Comparison of ENCODE assay signal across 19 mouse cellular contexts in the genomic region with DNA sequence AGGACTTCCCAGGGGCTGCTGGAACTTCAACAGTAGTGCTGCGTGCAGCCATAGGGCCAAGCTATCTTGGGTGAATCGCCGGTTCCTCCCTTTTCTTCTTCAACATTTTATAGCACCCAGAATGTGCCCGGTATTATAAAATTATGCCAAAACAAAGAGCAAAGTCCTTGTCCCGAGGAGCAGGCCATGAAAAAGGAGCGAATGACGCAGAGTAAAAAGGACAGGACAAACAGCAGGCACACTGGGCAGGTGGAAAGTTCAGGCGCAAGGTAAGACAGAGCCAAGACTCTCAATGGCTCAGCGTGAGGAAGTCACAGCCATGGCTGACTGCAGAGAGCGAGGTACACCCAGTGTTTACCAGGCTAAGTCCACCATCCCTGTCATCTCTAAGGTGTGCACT. TPM values are rescaled to one million over a fixed set of nuclear protein-coding genes. Genes with fewer than 3 reads are reported as not detected.
A peak's percentile ranks its signal among the peaks of the same experiment; 100 is the strongest.
DNase-seq lines count a peak whose midpoint lies in the region; ATAC-seq and TF ChIP-seq lines count a peak whose summit lies in the region.
"Had no signal": no experiment of that assay in that cellular context is flagged by ENCODE, and none has a peak within 500 bp of the region (broad histone marks: within the 10 kb centered on the region; RNA-seq: fewer than 3 reads in every experiment).

No protein-coding gene starts in this region.

- H3K9ac ChIP-seq in heart, embryonic 16.5 days (ENCODE audit: low read length), result 0 out of 2 replicates have a peak overlapping the region, but pooled peaks have one; percentile 14
- no peak overlapping the region for H3K9ac ChIP-seq in intestine, embryonic 15.5 days
- H3K9ac ChIP-seq in midbrain, postnatal 0 days (replicated peaks; ENCODE audit: low read length, poor library complexity, severe bottlenecking), result no peak overlapping the region
- H3K9ac ChIP-seq: neural tube, embryonic 13.5 days; stomach, embryonic 15.5 days had no signal

- no peak for ATAC-seq in heart, embryonic 16.5 days (replicated peaks; ENCODE audit: extremely low read depth, insufficient read depth, low FRiP score)
- peak; percentile 25; the same call in 1 of the 2 replicates for ATAC-seq in intestine, embryonic 15.5 days
- no peak for ATAC-seq in midbrain, postnatal 0 days (ENCODE audit: low FRiP score)
- ATAC-seq: inflammation-experienced regulatory T-cells, adult 6 months had no signal

- WGBS in heart, embryonic 16.5 days, result 65% methylated on average over 10 of the region's 10 CpGs
- 49% methylated on average over 10 of the region's 10 CpGs for WGBS in intestine, embryonic 15.5 days
- WGBS in midbrain, postnatal 0 days, result 74% methylated on average over 10 of the region's 10 CpGs

- no peak for DNase-seq in gastrocnemius, adult 2 months
- no peak for DNase-seq in gastrocnemius, adult 8-10 months (ENCODE audit: low spot score in 2 of 2)
- no peak for DNase-seq in heart, postnatal 25 days (ENCODE audit: low spot score)
- no peak for DNase-seq in midbrain, postnatal 0 days (ENCODE audit: low spot score)
- DNase-seq in left cerebral cortex, postnatal 10 days (ENCODE audit: extremely low spot score in 1 of 2, low spot score in 2 of 2), result no peak
- DNase-seq: cerebellum, adult 11-12 months; cerebellum, postnatal 36 days; gastrocnemius, postnatal 14 days; lung, adult 18-20 months; spleen, adult 18-20 months had no signal

- peaks cover 7% of the 10 kb centered on the region for H3K9me3 ChIP-seq in heart, embryonic 16.5 days (replicated peaks; ENCODE audit: control insufficient read depth, low read length)
- H3K9me3 ChIP-seq in E14TG2a.4 (ENCODE audit: low read length), result no peaks in the 10 kb centered on the region
- H3K9me3 ChIP-seq in intestine, embryonic 15.5 days, result no peaks in the 10 kb centered on the region; the same call in 1 of the 2 replicates
- H3K9me3 ChIP-seq in midbrain, postnatal 0 days (ENCODE audit: low read length), result peaks cover 5% of the 10 kb centered on the region; the same call in 1 of the 2 replicates
- H3K9me3 ChIP-seq: stomach, embryonic 15.5 days had no signal

- peak overlapping the region; percentile 47 for H3K4me2 ChIP-seq in heart, embryonic 16.5 days (ENCODE audit: low read depth, low read length)
- H3K4me2 ChIP-seq in intestine, embryonic 15.5 days (replicated peaks), result peak overlapping the region; percentile 11; the same call in 1 of the 2 replicates
- H3K4me2 ChIP-seq in midbrain, postnatal 0 days (ENCODE audit: low read depth, low read length, poor library complexity, severe bottlenecking), result no peak overlapping the region
- H3K4me2 ChIP-seq: neural tube, embryonic 13.5 days; stomach, embryonic 15.5 days had no signal

- TF ChIP-seq CTCF in gastrocnemius, adult 2 months (IDR thresholded peaks at IDR 0.05), result no peak
- no peak for TF ChIP-seq CTCF in E14TG2a.4 (conservative IDR thresholded peaks at IDR 0.05; ENCODE audit: low read length)
- no peak for TF ChIP-seq CTCF in midbrain, postnatal 0 days (IDR thresholded peaks at IDR 0.05)

- H3K4me3 ChIP-seq in gastrocnemius, adult 2 months, result peak overlapping the region; percentile 20
- H3K4me3 ChIP-seq in heart, embryonic 16.5 days (ENCODE audit: low read length), result no peak overlapping the region
- H3K4me3 ChIP-seq in E14TG2a.4 (replicated peaks; ENCODE audit: low read length), result peak overlapping the region; percentile 65
- no peak overlapping the region for H3K4me3 ChIP-seq in intestine, embryonic 15.5 days (replicated peaks)
- no peak overlapping the region for H3K4me3 ChIP-seq in midbrain, postnatal 0 days (ENCODE audit: low read depth, low read length)
- H3K4me3 ChIP-seq: layer of hippocampus, adult 2 months; midbrain, embryonic 10.5 days; neural tube, embryonic 13.5 days; stomach, embryonic 15.5 days had no signal

- intact Hi-C loops in gastrocnemius, adult 2 months (cut with DNase I), result no loop called here
- intact Hi-C loops in heart, postnatal 25 days (cut with DNase I), result no loop called here
- intact Hi-C loops in left cerebral cortex, postnatal 10 days (cut with DNase I), result no loop called here

- no peaks in the 10 kb centered on the region for H3K27me3 ChIP-seq in heart, embryonic 16.5 days (ENCODE audit: control insufficient read depth, insufficient read depth, low read length)
- H3K27me3 ChIP-seq in E14TG2a.4 (ENCODE audit: insufficient read depth, low read length), result peaks cover 12% of the 10 kb centered on the region
- no peaks in the 10 kb centered on the region for H3K27me3 ChIP-seq in intestine, embryonic 15.5 days (replicated peaks)
- no peaks in the 10 kb centered on the region for H3K27me3 ChIP-seq in midbrain, postnatal 0 days (ENCODE audit: insufficient read depth, low read length)
- H3K27me3 ChIP-seq: stomach, embryonic 15.5 days had no signal

- no peaks in the 10 kb centered on the region for H3K36me3 ChIP-seq in heart, embryonic 16.5 days (ENCODE audit: control insufficient read depth, insufficient read depth)
- peaks cover 15% of the 10 kb centered on the region for H3K36me3 ChIP-seq in E14TG2a.4 (ENCODE audit: insufficient read depth, low read length)
- H3K36me3 ChIP-seq in intestine, embryonic 15.5 days, result no peaks in the 10 kb centered on the region
- H3K36me3 ChIP-seq in midbrain, postnatal 0 days (ENCODE audit: insufficient read depth, low read length), result no peaks in the 10 kb centered on the region
- H3K36me3 ChIP-seq: midbrain, embryonic 10.5 days; neural tube, embryonic 13.5 days; stomach, embryonic 15.5 days had no signal

- H3K4me1 ChIP-seq in heart, embryonic 16.5 days (ENCODE audit: control insufficient read depth, insufficient read depth, low read length), result peaks cover 18% of the 10 kb centered on the region
- H3K4me1 ChIP-seq in E14TG2a.4 (replicated peaks; ENCODE audit: low read depth, low read length), result peaks cover 87% of the 10 kb centered on the region
- H3K4me1 ChIP-seq in intestine, embryonic 15.5 days (replicated peaks), result peaks cover 9% of the 10 kb centered on the region; the same call in 1 of the 2 replicates
- 0 out of 2 replicates have a peak, but pooled peaks cover 3% of the 10 kb centered on the region for H3K4me1 ChIP-seq in midbrain, postnatal 0 days (ENCODE audit: insufficient read depth, low read length)

- peak overlapping the region; percentile 35 for H3K27ac ChIP-seq in gastrocnemius, adult 2 months
- H3K27ac ChIP-seq in heart, embryonic 16.5 days (ENCODE audit: low read length), result peak overlapping the region; percentile 61
- peak overlapping the region; percentile 34; the same call in 1 of the 2 replicates for H3K27ac ChIP-seq in intestine, embryonic 15.5 days
- no peak overlapping the region for H3K27ac ChIP-seq in midbrain, postnatal 0 days (ENCODE audit: low read depth, low read length)
- H3K27ac ChIP-seq: kidney, postnatal 0 days; layer of hippocampus, adult 2 months; neural tube, embryonic 13.5 days had no signal

RNA-seq across cellular contexts. Expression of gene Slc38a4, which starts 5.7 kb away (rescaled TPM):
- total RNA-seq in gastrocnemius, adult 2 months (2021), result 100 to 1,000 TPM; 142 to 248 TPM
- total RNA-seq in gastrocnemius, adult 8-10 months (2022), result 100 to 1,000 TPM; 122 to 173 (median 146) TPM
- polyA plus RNA-seq in heart, embryonic 16.5 days (2015; fragmentation: Nextera tagmentation; extraction: Ambion mirVana), result 95.0 and 96.5 TPM in 2 replicates
- 10 to 100 TPM; 10.6 to 17.1 TPM for total RNA-seq in heart, postnatal 25 days (2021)
- 42.9 and 50.5 TPM in 2 replicates for polyA plus RNA-seq in intestine, embryonic 15.5 days (2015; fragmentation: Nextera tagmentation; extraction: Ambion mirVana)
- 4.0 and 4.5 TPM in 2 replicates for total RNA-seq in midbrain, postnatal 0 days (2014; rRNA removed)
- polyA plus RNA-seq in midbrain, postnatal 0 days (2015; fragmentation: Nextera tagmentation; extraction: Ambion mirVana), result 3.7 and 3.9 TPM in 2 replicates
- 1 to 10 TPM; 1.7 TPM for total RNA-seq in left cerebral cortex, postnatal 10 days (2021)
- polyA plus RNA-seq: inflammation-experienced regulatory T-cells, adult 6 months had no signal

Comparison
In these comparisons a context has a peak if more than half of its experiments do, and no peak if none do; other contexts are left out.
1. H3K4me3 ChIP-seq: peak in gastrocnemius, adult 2 months (single experiment) and E14TG2a.4 (single experiment); none in heart, embryonic 16.5 days (single experiment), intestine, embryonic 15.5 days (single experiment) and midbrain, postnatal 0 days (single experiment).
2. RNA of gene Slc38a4, which starts 5.7 kb away (total RNA-seq): 142 to 248 TPM in gastrocnemius, adult 2 months and 122 to 173 TPM in gastrocnemius, adult 8-10 months; 10.6 to 17.1 TPM in heart, postnatal 25 days, 4.0 to 4.5 TPM in midbrain, postnatal 0 days and 1.7 TPM in left cerebral cortex, postnatal 10 days; every median in the first group is over 4 times any median in the second.